Mouse (Mus musculus): Measurements from ENCODE around the gene Atp2b4.
"Not testable (repeated sequence)": the region's sequence is repeated elsewhere in the genome, so short reads cannot be mapped to it uniquely, and the experiment has no call there.

The Atp2b4 gene

DNA sequence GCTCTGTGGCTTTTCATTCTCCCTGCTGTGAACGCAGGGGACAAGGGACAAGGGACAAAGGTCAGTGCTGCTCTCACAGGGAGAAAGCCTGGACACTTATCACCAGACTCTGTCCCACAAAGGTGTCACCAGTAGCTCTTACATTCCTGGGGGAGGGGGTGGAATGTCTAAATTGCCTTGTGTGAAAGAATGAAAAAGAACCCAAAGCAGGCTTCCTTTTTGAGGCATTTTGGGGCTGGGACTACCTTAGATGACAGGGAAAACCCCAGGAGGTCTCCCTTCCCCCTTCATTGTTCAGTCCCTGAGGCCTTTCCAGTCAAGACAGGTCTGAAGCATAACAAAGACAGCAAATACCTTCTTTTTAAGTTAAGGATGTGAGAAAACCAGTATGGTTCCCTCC lies 106.5 kb downstream of the Atp2b4 start:
- DNase-seq (ENCODE audit: low spot score in 2 of 2) = no peak

- no peak for DNase-seq (ENCODE audit: low spot score in 2 of 2)
These were observed 107.2 kb downstream of the Atp2b4 start for GRCm38 (mm10) chr1:133693536-133694114.

GRCm38 (mm10) chr1:133692195-133692594 lies 108.6 kb downstream of the Atp2b4 start:
- DNase-seq (ENCODE audit: low spot score in 2 of 2) = no peak

GRCm38 (mm10) chr1:133691046-133691445 lies 109.8 kb downstream of the Atp2b4 start:
- no peak for DNase-seq (ENCODE audit: low spot score in 2 of 2)

DNA sequence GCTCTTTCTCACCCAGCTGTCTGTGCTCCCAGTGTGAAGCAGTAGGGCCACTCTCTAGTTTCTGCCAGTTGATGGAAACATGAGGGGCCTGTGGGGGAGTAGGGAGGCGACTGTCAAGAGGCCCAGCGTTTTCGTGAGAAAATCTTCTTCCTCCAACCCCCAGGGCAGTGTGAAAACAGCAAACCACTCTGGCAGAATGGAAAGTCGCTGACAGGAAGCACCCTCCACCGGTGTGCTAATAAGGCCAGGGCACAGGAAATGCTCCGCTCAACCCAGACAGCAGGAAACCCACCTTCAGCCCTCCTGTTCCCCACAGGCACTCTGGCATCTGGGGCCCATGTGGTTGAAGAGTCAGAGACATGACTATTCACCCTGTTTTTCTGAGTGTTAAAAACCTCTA lies 110.9 kb downstream of the Atp2b4 start, which contains the start of gene Lax1:
Lax1 (minus strand) TSS at position 212 of the 400 bp plus-strand sequence.
- no peak for DNase-seq (ENCODE audit: low spot score in 2 of 2)

- no peak for DNase-seq (ENCODE audit: low spot score in 2 of 2)
These were observed 112.5 kb downstream of the Atp2b4 start for GRCm38 (mm10) chr1:133688301-133688700.

DNA sequence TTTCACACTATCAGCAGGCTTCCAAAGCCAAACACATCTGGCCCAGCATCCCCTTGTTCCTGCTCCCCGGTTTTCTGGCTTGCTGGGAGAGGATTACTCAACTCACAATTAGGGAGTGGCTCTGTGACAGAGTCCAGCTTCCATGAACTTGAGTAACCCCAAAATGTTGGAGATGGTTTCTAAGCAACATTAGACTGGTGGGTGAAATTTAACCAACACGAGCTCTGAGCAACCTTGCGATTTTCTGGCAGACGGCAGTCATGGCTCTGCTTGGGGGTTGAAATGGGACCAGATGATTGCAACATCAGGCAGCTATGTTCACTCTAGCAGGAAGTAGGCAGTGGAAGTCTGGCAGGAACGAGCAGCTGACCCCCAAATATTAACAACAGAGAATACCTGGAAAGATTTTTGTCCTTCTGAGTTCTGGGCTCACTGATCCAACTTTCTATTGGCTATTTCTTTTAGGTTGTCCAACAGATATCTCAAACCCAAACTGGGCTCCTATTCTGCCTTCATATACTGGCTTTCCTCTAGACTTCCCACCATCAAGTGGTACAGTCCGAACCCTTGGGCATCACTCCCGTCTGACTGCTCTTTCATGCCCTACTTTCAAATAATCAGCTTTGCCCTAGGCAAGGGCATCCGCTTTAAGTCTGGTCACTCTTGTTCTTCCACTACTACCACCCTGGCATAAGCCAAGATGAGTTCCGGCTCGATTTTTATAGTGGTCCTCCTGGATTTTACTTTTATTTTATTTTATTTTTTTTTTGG lies 114.9 kb downstream of the Atp2b4 start:
- DNase-seq (ENCODE audit: low spot score in 2 of 2) = no peak

GRCm38 (mm10) chr1:133671801-133672200 lies 129.0 kb downstream of the Atp2b4 start:
- DNase-seq (ENCODE audit: low spot score in 2 of 2) = no peak

- DNase-seq (ENCODE audit: low spot score in 2 of 2) = no peak
These were observed 129.6 kb downstream of the Atp2b4 start for GRCm38 (mm10) chr1:133671266-133671665.

DNA sequence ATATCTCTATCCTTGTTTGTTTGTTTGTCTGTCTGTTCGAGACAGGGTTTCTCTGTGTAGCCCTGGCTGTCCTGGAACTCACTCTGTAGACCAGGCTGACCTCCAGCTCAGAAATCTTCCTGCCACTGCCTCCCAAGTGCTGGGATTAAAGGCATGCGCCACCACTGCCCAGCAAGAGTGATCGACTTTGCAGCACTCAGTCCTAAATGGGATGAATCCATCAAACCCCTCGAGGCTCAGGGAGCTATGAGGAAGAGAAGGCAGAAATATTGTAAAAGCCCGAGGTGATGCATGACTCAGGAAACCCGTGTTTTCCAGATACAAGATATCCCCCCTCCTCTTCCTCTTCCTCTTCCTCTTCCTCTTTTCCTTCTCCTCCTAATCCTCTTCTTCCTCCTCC lies 130.1 kb downstream of the Atp2b4 start:
- no peak for DNase-seq (ENCODE audit: low spot score in 2 of 2)

- no peak for DNase-seq (ENCODE audit: low spot score in 2 of 2)
These were observed 130.7 kb downstream of the Atp2b4 start for GRCm38 (mm10) chr1:133670190-133670589.

- no peak for DNase-seq (ENCODE audit: low spot score in 2 of 2)
These were observed 132.2 kb downstream of the Atp2b4 start for GRCm38 (mm10) chr1:133668618-133669017.

GRCm38 (mm10) chr1:133667721-133668120 lies 133.1 kb downstream of the Atp2b4 start:
- DNase-seq (ENCODE audit: low spot score in 2 of 2) = no peak

DNA sequence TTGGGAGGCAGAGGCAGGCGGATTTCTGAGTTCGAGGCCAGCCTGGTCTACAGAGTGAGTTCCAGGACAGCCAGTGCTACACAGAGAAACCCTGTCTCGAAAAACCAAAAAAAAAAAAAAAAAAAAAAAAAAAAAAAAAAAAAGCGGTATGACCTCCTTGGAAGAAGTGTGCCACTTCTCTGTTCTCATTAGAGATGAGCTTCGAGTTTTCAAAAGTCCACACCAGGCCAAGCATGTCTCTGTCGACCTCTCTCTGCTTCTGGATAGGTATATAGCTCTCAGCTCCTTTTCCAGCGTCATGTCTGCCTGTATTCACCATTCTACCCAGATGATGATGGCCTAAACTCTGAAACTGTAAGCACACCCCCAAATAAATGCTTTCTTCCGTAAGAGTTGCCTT lies 135.1 kb downstream of the Atp2b4 start:
- DNase-seq (ENCODE audit: low spot score in 2 of 2) = not testable (repeated sequence)

DNA sequence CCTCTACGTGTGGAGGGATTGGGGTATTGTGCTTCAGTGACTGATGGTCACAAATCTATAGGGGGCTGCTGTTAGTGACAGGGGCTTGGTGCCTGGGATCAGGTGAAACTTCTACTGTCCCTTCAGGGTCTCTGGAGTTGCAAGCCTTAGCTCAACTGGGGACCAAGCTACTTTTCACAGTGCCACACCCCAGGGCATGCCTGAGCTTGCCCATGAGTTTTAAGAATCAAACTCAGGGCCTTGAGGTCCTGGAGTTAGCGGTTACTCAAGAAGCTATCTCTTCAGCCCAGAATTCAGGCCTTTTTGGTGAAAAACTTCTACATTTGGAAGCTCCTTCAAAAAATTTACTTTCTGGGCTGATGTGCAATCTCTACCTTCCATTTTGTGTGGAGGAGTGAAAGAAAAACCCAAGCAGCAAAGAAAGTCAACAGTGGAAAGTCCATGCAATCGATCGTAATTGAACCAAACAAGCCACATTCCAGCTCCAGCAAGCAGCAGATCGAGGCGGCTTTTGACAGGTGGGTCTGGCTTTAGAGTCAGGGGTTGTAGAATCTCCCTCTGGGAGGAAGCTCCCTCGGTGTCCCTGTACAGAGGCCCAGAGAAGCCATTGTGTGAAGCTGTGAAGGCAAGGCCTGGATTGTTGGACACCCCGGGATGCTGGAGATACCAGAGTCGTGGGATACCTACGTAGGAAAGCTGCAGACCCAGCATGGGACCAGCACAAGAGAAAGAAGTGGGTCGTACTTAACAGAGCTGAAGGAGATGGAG lies 136.5 kb downstream of the Atp2b4 start:
- no peak for DNase-seq (ENCODE audit: low spot score in 2 of 2)

- DNase-seq (ENCODE audit: low spot score in 2 of 2) = peak; percentile 21 to 37
These were observed 137.4 kb downstream of the Atp2b4 start for GRCm38 (mm10) chr1:133663427-133663826.

DNA sequence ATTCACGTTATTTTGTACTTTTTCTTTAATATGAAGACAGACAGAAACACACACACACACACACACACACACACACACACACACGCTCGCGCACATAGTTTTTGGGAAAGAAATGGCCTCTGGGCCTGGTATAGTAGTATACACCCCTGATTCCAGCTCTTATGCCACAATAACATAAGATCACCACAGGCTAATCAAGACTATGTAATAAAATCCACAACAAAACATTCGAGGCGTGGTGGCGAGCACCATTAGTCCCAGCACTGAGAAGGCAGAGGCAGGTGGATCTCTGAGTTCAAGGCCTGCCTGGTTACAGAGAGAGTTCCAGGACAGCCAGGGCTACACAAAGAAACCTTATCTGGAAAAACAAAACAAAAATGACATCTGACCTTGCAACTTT lies 137.9 kb downstream of the Atp2b4 start:
- no peak for DNase-seq (ENCODE audit: low spot score in 2 of 2)

DNA sequence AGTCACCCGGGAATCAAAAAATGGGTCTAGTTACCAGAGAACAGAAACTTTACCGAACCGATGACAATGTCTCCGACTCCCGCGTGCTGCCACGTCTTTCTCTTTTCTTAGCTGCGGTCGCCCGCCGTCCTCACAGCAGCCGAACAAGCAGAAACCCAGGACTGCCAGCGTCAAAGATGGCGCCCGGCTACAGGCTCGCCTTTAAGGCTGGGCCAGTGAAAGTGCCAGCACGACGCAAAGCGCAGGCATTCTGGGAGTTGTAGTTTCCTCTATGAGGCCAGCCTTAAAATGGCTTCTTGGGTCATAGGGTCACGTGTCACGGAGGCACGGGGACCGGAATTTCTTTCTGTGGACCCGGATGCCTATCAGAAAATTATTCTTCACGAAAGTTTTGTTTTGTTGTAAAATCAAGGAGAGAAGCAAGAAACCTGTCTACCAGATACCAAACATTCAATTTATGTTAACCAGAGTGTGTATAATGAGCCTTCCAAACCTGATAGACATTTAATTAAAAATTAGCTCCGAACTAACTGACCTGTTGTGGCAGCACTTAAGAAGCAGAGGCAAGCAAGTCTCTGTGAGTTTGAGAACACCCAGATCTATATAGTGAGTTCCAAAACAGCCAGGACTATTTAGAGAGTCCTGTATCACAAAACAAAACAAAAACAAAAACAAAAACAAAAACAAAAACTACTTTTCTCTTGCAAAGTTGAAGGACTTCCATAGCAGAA lies 139.5 kb downstream of the Atp2b4 start, which contains the start of gene Gm38394:
Gm38394 (minus strand) TSS at position 116 of the 731 bp plus-strand sequence.
- peak; percentile 92 to 93 for DNase-seq (ENCODE audit: low spot score in 2 of 2)

GRCm38 (mm10) chr1:133660466-133661202 lies 140.2 kb downstream of the Atp2b4 start, which contains the start of gene Zbed6:
Gene Zbed6 (minus strand): TSS chr1:133660885.
- DNase-seq (ENCODE audit: low spot score in 2 of 2) = peak; percentile 53 to 64

- DNase-seq (ENCODE audit: low spot score in 2 of 2) = no peak
These were observed 142.0 kb downstream of the Atp2b4 start for GRCm38 (mm10) chr1:133658878-133659277.

DNA sequence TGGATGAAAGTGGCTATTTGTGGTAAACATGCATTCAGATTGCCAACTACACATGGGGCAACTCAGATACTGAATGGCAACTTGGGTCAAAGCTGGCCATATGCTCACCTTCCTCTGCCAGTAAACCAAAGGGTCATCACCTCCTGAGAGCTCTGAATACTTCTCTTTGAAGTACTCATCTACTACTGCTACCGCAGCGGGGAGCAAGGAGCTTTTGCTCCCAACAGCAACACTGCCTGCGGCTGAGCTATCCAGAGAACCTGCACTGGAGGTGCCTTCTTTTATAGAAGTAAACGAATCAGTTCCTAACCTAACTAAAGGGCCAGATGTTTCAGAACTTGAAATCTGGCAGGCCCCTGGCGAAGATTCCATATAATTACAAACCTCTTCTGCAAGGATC lies 144.0 kb downstream of the Atp2b4 start:
- DNase-seq (ENCODE audit: low spot score in 2 of 2) = no peak
